Mouse (Mus musculus) cerebellum, postnatal 14 days (tissue): ENCODE data around the gene Ptpn1.

ENCODE experiments used
- DNase-seq, 2 experiments: peaks; one replicate each; pipeline ENCODE4 v3.0.0; 2021; ENCODE audit warnings: mixed read lengths in 2 of 2

The Ptpn1 gene

DNA sequence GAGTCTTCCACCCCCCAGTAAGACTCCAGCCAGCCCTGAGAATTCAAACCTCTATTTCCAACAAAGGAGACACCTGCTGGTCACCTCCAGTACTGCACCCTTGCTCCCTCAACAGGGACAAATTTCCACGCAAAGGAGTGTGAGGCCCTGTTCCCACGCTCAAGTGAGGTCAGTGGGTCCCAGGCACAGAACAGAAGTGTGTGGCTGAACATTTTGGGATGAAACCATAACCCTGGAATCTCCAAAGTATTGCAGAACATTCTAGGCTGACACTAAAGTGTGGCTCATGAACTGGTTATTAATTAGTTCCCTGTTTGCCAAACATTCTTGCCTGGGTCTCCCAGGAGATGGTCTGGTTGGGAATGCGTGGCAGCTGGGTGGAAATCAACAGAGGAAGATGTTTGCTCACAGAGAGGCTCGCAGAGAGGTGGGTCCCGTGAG, 85.1 kb downstream of the Ptpn1 start:
- DNase-seq = peak; percentile 87 to 94

DNA sequence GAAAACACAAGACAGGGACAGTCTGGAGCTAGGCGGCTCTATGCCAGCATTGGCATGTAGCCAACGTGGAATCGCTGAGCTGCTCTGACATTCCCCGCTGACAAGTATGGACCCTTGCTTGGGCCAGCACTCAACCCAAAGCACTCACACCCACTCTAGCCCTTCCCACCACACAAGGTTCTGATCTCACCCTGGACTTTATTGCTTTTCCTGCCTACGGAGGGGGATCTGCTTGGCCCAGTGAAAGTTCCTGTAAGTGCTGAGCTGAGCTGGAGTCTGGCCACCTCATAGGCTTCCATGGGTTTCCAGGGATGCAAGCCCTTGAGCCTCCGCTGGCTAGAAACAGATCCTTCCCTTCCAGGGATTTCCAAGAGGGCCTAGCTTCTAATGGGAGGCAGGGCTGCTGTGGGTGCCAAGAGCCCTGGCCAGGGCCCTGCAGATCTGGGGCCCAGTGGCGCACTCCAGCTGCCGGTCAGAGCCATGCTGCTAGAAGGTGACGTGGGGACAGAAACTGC, 87.4 kb downstream of the Ptpn1 start:
- peak; percentile 86 to 90 for DNase-seq

DNA sequence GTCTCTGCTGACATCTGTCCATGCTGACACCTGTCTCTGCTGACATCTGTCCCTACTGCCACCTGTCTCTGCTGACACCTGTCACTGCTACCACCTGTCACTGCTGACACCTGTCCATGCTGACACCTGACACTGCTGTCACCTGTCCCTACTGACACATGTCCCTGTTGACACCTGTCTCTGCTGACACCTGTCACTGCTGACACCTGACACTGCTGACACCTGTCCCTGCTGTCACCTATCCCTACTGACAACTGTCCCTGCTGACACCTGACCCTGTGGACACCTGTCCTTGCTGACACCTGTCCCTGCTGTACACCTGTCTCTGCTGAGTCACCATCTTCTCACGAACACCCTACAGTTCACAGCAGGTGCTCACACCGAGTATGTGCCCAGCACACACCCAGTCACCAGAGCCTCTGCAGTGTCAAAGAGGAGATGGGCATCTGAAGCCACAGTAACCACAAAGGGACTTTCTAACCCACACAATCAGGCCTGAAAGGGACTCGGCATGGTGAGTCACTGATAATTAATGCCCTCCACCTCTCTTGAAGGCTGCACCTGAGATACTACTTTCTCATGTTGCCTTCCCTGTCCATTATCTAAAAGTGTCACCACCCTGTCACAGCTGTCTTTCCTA, 92.0 kb downstream of the Ptpn1 start:
- DNase-seq = no peak

DNA sequence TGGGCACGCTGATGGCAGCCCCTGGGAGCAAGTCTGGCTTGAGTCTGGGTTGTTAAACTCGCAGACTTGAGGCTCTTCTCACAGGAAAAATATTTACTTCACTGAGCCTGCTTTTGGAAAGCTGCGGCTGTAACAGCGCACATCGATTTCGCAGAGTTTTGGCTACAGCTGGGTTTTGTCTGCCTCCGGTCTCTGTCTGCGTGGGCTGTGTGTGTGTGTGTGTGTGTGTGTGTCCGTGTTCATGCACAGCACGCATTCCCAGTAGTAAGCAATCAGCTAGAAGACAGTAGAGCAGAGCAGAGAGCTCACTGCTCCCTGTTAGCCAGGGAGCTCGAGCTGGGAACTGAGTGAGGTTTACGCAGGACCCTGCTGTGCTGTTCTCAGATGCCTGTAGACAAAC, 93.3 kb downstream of the Ptpn1 start:
- no peak for DNase-seq

DNA sequence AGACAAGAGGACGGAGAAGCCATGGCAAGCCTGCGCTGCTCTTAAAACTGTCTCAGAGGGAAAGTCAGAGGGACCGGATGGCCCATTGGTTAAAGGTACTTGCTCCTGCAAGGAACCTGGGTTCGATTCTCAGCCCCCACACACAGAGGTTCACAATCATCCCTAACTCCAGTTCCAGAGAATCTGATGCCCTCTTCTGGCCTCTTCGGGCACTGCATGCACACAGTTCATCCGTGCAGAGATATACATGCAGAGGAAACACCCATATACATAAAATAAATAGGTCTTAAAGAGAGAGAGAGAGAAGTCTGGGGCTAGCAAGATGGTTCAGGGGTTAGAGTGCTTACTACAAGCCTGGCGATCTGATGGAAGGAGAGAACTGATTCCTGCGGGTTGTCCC, 94.0 kb downstream of the Ptpn1 start:
- no peak for DNase-seq

DNA sequence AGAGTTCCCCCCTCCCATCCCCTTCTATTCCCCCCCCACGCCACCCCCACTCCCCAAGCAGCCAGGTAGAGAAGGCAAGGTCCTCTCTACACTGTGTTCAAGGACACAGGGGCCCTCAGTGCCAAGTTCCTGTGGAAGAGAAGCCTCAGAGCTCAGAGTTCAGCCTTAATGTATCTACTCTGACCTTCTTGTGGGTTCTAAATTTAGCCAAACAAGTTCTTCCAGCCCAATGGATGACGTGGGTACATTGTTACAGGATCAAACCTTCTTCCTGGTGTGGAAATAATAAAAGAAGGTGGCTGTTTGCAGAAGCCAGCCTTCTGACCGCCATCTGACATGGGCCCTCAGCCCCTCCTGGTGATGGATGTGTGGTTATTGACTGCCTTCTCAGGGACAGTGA, 94.6 kb downstream of the Ptpn1 start:
- no peak for DNase-seq

DNA sequence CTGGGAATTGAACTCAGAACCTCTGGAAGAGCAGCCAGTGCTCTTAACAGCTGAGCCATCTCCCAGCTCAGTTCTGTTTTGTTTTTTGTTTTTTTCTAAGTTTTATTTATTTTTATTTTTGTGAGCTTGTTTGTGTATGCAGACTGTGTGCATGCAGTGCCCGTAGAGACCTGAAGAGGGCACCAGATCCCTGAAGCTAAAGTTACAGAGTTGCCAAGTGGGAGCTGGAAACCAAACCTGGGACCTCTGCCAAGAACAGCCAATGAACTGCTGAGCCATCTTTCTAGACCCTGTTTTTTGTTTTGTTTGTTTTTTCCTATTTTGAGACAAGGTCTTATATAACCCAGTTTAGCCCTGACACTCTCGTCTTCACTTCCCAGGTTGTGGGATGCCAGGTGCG, 96.5 kb downstream of the Ptpn1 start:
- no peak for DNase-seq
